Mouse (Mus musculus): ENCODE data around the gene Clec4a4. TPM values are rescaled to one million over a fixed set of nuclear protein-coding genes. Genes with fewer than 3 reads are reported as not detected.
"Not testable (repeated sequence)": the region's sequence is repeated elsewhere in the genome, so short reads cannot be mapped to it uniquely, and the experiment has no call there.

Clec4a4 gene
- polyA plus RNA-seq (2015; fragmentation: Nextera tagmentation; extraction: Ambion mirVana): not detected in 2 replicates

- Histone ChIP-seq H3K27ac (ENCODE audit: low read length) (no peak within 1 kb of the TSS), H3K4me3 (ENCODE audit: low read length) (no peak within 1 kb of the TSS), H3K27me3 (ENCODE audit: control insufficient read depth, insufficient read depth, low read length) (no peaks in the 10 kb centered on the region), H3K4me2 (ENCODE audit: low read depth, low read length) (no peak within 1 kb of the TSS), H3K9me3 (replicated peaks; ENCODE audit: control insufficient read depth, low read length) (peaks cover 7% of the 10 kb centered on the region), H3K9ac (ENCODE audit: low read length) (no peak within 1 kb of the TSS), H3K36me3 (ENCODE audit: control insufficient read depth, insufficient read depth) (no peaks in the 10 kb centered on the region), H3K4me1 (ENCODE audit: control insufficient read depth, insufficient read depth, low read length) (no peaks in the 10 kb centered on the region)
- ATAC-seq (replicated peaks; ENCODE audit: extremely low read depth, insufficient read depth, low FRiP score): no peak
- WGBS: 78% methylated on average over 6 of the region's 6 CpGs
These were observed at the start of gene Clec4a4 for GRCm38 (mm10) chr6:122989876-122990437. Gene Clec4a4, plus strand, starts transcription at chr6:122990367.

GRCm38 (mm10) chr6:122946760-122947159 lies 43.4 kb upstream of the Clec4a4 start:
- H3K9me3 ChIP-seq (replicated peaks; ENCODE audit: control insufficient read depth, low read length): no peaks in the 10 kb centered on the region; the same call in 1 of the 2 replicates
- no peak overlapping the region for H3K27ac ChIP-seq (ENCODE audit: low read length)
- no peak overlapping the region for H3K9ac ChIP-seq (ENCODE audit: low read length)
- WGBS: 81% methylated on average over 2 of the region's 2 CpGs
- H3K36me3 ChIP-seq (ENCODE audit: control insufficient read depth, insufficient read depth): no peaks in the 10 kb centered on the region
- H3K4me3 ChIP-seq (ENCODE audit: low read length): no peak overlapping the region
- no peaks in the 10 kb centered on the region for H3K27me3 ChIP-seq (ENCODE audit: control insufficient read depth, insufficient read depth, low read length)
- ATAC-seq (replicated peaks; ENCODE audit: extremely low read depth, insufficient read depth, low FRiP score): no peak
- no peaks in the 10 kb centered on the region for H3K4me1 ChIP-seq (ENCODE audit: control insufficient read depth, insufficient read depth, low read length)
- no peak overlapping the region for H3K4me2 ChIP-seq (ENCODE audit: low read depth, low read length)

- Histone ChIP-seq H3K9me3 (replicated peaks; ENCODE audit: control insufficient read depth, low read length) (no peaks in the 10 kb centered on the region; the same call in 1 of the 2 replicates), H3K4me3 (ENCODE audit: low read length) (no peak within 1 kb of the TSS), H3K4me2 (ENCODE audit: low read depth, low read length) (no peak within 1 kb of the TSS), H3K27me3 (ENCODE audit: control insufficient read depth, insufficient read depth, low read length) (no peaks in the 10 kb centered on the region), H3K27ac (ENCODE audit: low read length) (no peak within 1 kb of the TSS), H3K36me3 (ENCODE audit: control insufficient read depth, insufficient read depth) (no peaks in the 10 kb centered on the region), H3K4me1 (ENCODE audit: control insufficient read depth, insufficient read depth, low read length) (no peaks in the 10 kb centered on the region), H3K9ac (ENCODE audit: low read length) (no peak within 1 kb of the TSS)
- 73% methylated on average over 8 of the region's 8 CpGs for WGBS
- ATAC-seq (replicated peaks; ENCODE audit: extremely low read depth, insufficient read depth, low FRiP score): no peak
These were observed 37.8 kb upstream of the Clec4a4 start, which contains the start of gene Clec4a3 for GRCm38 (mm10) chr6:122952401-122952800. Gene Clec4a3, plus strand, starts transcription at chr6:122952515.

GRCm38 (mm10) chr6:122964562-122964961 lies 25.6 kb upstream of the Clec4a4 start:
- 64% methylated on average over 2 of the region's 2 CpGs for WGBS
- Histone ChIP-seq H3K4me1 (ENCODE audit: control insufficient read depth, insufficient read depth, low read length) (no peaks in the 10 kb centered on the region), H3K4me3 (ENCODE audit: low read length) (no peak overlapping the region), H3K9ac (ENCODE audit: low read length) (no peak overlapping the region), H3K4me2 (ENCODE audit: low read depth, low read length) (no peak overlapping the region), H3K9me3 (replicated peaks; ENCODE audit: control insufficient read depth, low read length) (peaks cover 3% of the 10 kb centered on the region; the same call in 1 of the 2 replicates), H3K27me3 (ENCODE audit: control insufficient read depth, insufficient read depth, low read length) (no peaks in the 10 kb centered on the region), H3K36me3 (ENCODE audit: control insufficient read depth, insufficient read depth) (no peaks in the 10 kb centered on the region), H3K27ac (ENCODE audit: low read length) (no peak overlapping the region)
- no peak for ATAC-seq (replicated peaks; ENCODE audit: extremely low read depth, insufficient read depth, low FRiP score)

GRCm38 (mm10) chr6:122969048-122969447 lies 21.1 kb upstream of the Clec4a4 start:
- H3K27ac ChIP-seq (ENCODE audit: low read length): no peak overlapping the region
- WGBS: 69% methylated on average over 2 of the region's 2 CpGs
- no peaks in the 10 kb centered on the region for H3K27me3 ChIP-seq (ENCODE audit: control insufficient read depth, insufficient read depth, low read length)
- H3K4me2 ChIP-seq (ENCODE audit: low read depth, low read length): no peak overlapping the region
- no peak for ATAC-seq (replicated peaks; ENCODE audit: extremely low read depth, insufficient read depth, low FRiP score)
- no peaks in the 10 kb centered on the region for H3K9me3 ChIP-seq (replicated peaks; ENCODE audit: control insufficient read depth, low read length)
- H3K9ac ChIP-seq (ENCODE audit: low read length): no peak overlapping the region
- H3K4me3 ChIP-seq (ENCODE audit: low read length): no peak overlapping the region
- no peaks in the 10 kb centered on the region for H3K36me3 ChIP-seq (ENCODE audit: control insufficient read depth, insufficient read depth)
- no peaks in the 10 kb centered on the region for H3K4me1 ChIP-seq (ENCODE audit: control insufficient read depth, insufficient read depth, low read length)

- ATAC-seq (replicated peaks; ENCODE audit: extremely low read depth, insufficient read depth, low FRiP score); H3K9ac ChIP-seq (ENCODE audit: low read length); H3K4me3 ChIP-seq (ENCODE audit: low read length); H3K27ac ChIP-seq (ENCODE audit: low read length); H3K27me3 ChIP-seq (ENCODE audit: control insufficient read depth, insufficient read depth, low read length); H3K36me3 ChIP-seq (ENCODE audit: control insufficient read depth, insufficient read depth); H3K9me3 ChIP-seq (replicated peaks; ENCODE audit: control insufficient read depth, low read length); H3K4me2 ChIP-seq (ENCODE audit: low read depth, low read length); H3K4me1 ChIP-seq (ENCODE audit: control insufficient read depth, insufficient read depth, low read length): not testable (repeated sequence)
- 62% methylated on average over 2 of the region's 2 CpGs for WGBS
These were observed 14.5 kb downstream of the Clec4a4 start for GRCm38 (mm10) chr6:123004696-123005095.

GRCm38 (mm10) chr6:123005591-123005990 lies 15.4 kb downstream of the Clec4a4 start:
- no peak overlapping the region for H3K9ac ChIP-seq (ENCODE audit: low read length)
- no peaks in the 10 kb centered on the region for H3K4me1 ChIP-seq (ENCODE audit: control insufficient read depth, insufficient read depth, low read length)
- ATAC-seq (replicated peaks; ENCODE audit: extremely low read depth, insufficient read depth, low FRiP score): no peak
- H3K4me2 ChIP-seq (ENCODE audit: low read depth, low read length): no peak overlapping the region
- no peaks in the 10 kb centered on the region for H3K27me3 ChIP-seq (ENCODE audit: control insufficient read depth, insufficient read depth, low read length)
- H3K9me3 ChIP-seq (replicated peaks; ENCODE audit: control insufficient read depth, low read length): 0 out of 2 replicates have a peak, but pooled peaks cover 2% of the 10 kb centered on the region
- H3K4me3 ChIP-seq (ENCODE audit: low read length): no peak overlapping the region
- H3K36me3 ChIP-seq (ENCODE audit: control insufficient read depth, insufficient read depth): no peaks in the 10 kb centered on the region
- WGBS: 52% methylated on average over 1 of the region's 1 CpGs
- no peak overlapping the region for H3K27ac ChIP-seq (ENCODE audit: low read length)

- WGBS: 51% methylated on average over 2 of the region's 2 CpGs
- no peak for ATAC-seq (replicated peaks; ENCODE audit: extremely low read depth, insufficient read depth, low FRiP score)
- no peaks in the 10 kb centered on the region for H3K4me1 ChIP-seq (ENCODE audit: control insufficient read depth, insufficient read depth, low read length)
These were observed 59.7 kb downstream of the Clec4a4 start, which contains the start of gene Clec4b1 for GRCm38 (mm10) chr6:123049742-123050372. Gene Clec4b1, plus strand, starts transcription at chr6:123049962.

More at GRCm38 (mm10) chr6:123049742-123050372, 59.7 kb downstream of the Clec4a4 start, which contains the start of gene Clec4b1:
- H3K4me2 ChIP-seq (ENCODE audit: low read depth, low read length): no peak within 1 kb of the TSS
- H3K9me3 ChIP-seq (replicated peaks; ENCODE audit: control insufficient read depth, low read length): peaks cover 11% of the 10 kb centered on the region
- H3K4me3 ChIP-seq (ENCODE audit: low read length): no peak within 1 kb of the TSS
- H3K27me3 ChIP-seq (ENCODE audit: control insufficient read depth, insufficient read depth, low read length): no peaks in the 10 kb centered on the region
- H3K27ac ChIP-seq (ENCODE audit: low read length): no peak within 1 kb of the TSS
- H3K9ac ChIP-seq (ENCODE audit: low read length): no peak within 1 kb of the TSS
- no peaks in the 10 kb centered on the region for H3K36me3 ChIP-seq (ENCODE audit: control insufficient read depth, insufficient read depth)

Data from heart, embryonic 16.5 days (tissue).